Mouse (Mus musculus) limb, embryonic 13.5 days (tissue): ENCODE data around the gene C530008M17Rik. TPM values are rescaled to one million over a fixed set of nuclear protein-coding genes. Genes with fewer than 3 reads are reported as not detected.

ENCODE experiments used
- ATAC-seq: fragments of 200-750 bp; cut with Nextera tagmentation; 2 replicates; pipeline ENCODE4 v1.8.0; 2017; ENCODE audit warnings: low read depth, moderate number of reproducible peaks, moderate TSS enrichment; ENCODE audit not compliant: low FRiP score
- H3K27ac ChIP-seq: fragments of 300-500 bp; sonication (generic); 2 replicates; pipeline ENCODE4 v1.5.1; 2015; ENCODE audit warnings: inconsistent platforms, mild to moderate bottlenecking, moderate library complexity
- H3K27me3 ChIP-seq: fragments of 300-500 bp; sonication (generic); 2 replicates; pipeline ENCODE4 v1.6.1; 2015; ENCODE audit warnings: mild to moderate bottlenecking, inconsistent platforms
- H3K36me3 ChIP-seq: fragments of 300-500 bp; sonication (generic); 2 replicates; pipeline ENCODE4 v1.6.1; 2015; ENCODE audit warnings: inconsistent platforms, mild to moderate bottlenecking, moderate library complexity
- H3K4me1 ChIP-seq: fragments of 300-500 bp; sonication (generic); 2 replicates; pipeline ENCODE4 v1.6.1; 2015; ENCODE audit warnings: inconsistent platforms
- H3K4me2 ChIP-seq: fragments of 300-500 bp; sonication (generic); replicated peaks from 2 replicates; pipeline ENCODE4 v1.6.1; 2015; ENCODE audit warnings: inconsistent platforms, mild to moderate bottlenecking, moderate library complexity
- H3K4me3 ChIP-seq: fragments of 300-500 bp; sonication (generic); 2 replicates; pipeline ENCODE4 v1.5.1; 2015; ENCODE audit warnings: moderate library complexity, mild to moderate bottlenecking, inconsistent platforms
- H3K9ac ChIP-seq: fragments of 300-500 bp; sonication (generic); 2 replicates; pipeline ENCODE4 v1.6.1; 2015; ENCODE audit warnings: mild to moderate bottlenecking, inconsistent platforms
- H3K9me3 ChIP-seq: fragments of 300-500 bp; sonication (generic); 2 replicates; pipeline ENCODE4 v1.6.1; 2016; ENCODE audit warnings: inconsistent platforms
- WGBS: fragments of 180-500 bp; shearing (Covaris S2); methylation state at CpG from one replicate; pipeline ENCODE4 v1.1.7; 2015; 5-methylcytosine and 5-hydroxymethylcytosine counted together
- polyA plus RNA-seq: library from polyadenylated mRNA; unstranded; fragments of >200 nt; fragmentation: Nextera tagmentation; extraction: Ambion mirVana; gene quantifications from 2 replicates; pipeline ENCODE4 v1.2.1, GENCODE M21; 2015

The C530008M17Rik gene
- polyA plus RNA-seq, 1 experiment from 2014 or later, result 24.2 TPM

GRCm38 (mm10) chr5:76763731-76764130 is 107.4 kb downstream of the C530008M17Rik start:
- Histone ChIP-seq H3K4me2 (peak overlapping the region; percentile 30; the same call in 1 of the 2 replicates), H3K4me3 (no peak overlapping the region), H3K4me1 (peaks cover 30% of the 10 kb centered on the region), H3K36me3 (peaks cover 20% of the 10 kb centered on the region), H3K27ac (peak overlapping the region; percentile 58; the same call in 1 of the 2 replicates), H3K9ac (no peak overlapping the region), H3K9me3 (no peaks in the 10 kb centered on the region), H3K27me3 (no peaks in the 10 kb centered on the region)
- no peak for ATAC-seq
- 53% methylated on average over 6 of the region's 6 CpGs for WGBS

- Histone ChIP-seq H3K4me3 (no peak overlapping the region), H3K36me3 (peaks cover 26% of the 10 kb centered on the region), H3K27ac (no peak overlapping the region), H3K9ac (no peak overlapping the region), H3K27me3 (no peaks in the 10 kb centered on the region), H3K4me1 (peaks cover 5% of the 10 kb centered on the region), H3K9me3 (no peaks in the 10 kb centered on the region), H3K4me2 (no peak overlapping the region)
- 75% methylated on average over 3 of the region's 3 CpGs for WGBS
- ATAC-seq, result no peak
Observed at GRCm38 (mm10) chr5:76769014-76769413, 112.7 kb downstream of the C530008M17Rik start.

GRCm38 (mm10) chr5:76769572-76769971 is 113.3 kb downstream of the C530008M17Rik start:
- no peak overlapping the region for H3K27ac ChIP-seq
- no peaks in the 10 kb centered on the region for H3K4me1 ChIP-seq
- no peak overlapping the region for H3K4me2 ChIP-seq
- H3K9ac ChIP-seq, result no peak overlapping the region
- H3K9me3 ChIP-seq, result no peaks in the 10 kb centered on the region
- no peak for ATAC-seq
- H3K4me3 ChIP-seq, result no peak overlapping the region
- no peaks in the 10 kb centered on the region for H3K27me3 ChIP-seq
- WGBS, result 88% methylated on average over 15 of the region's 15 CpGs
- H3K36me3 ChIP-seq, result peaks cover 26% of the 10 kb centered on the region

- Histone ChIP-seq H3K27me3 (no peaks in the 10 kb centered on the region), H3K4me3 (no peak overlapping the region), H3K4me2 (no peak overlapping the region), H3K4me1 (no peaks in the 10 kb centered on the region), H3K9ac (no peak overlapping the region), H3K9me3 (no peaks in the 10 kb centered on the region), H3K27ac (no peak overlapping the region), H3K36me3 (peaks cover 13% of the 10 kb centered on the region; the same call in 1 of the 2 replicates)
- no peak for ATAC-seq
- 83% methylated on average over 5 of the region's 5 CpGs for WGBS
Observed at GRCm38 (mm10) chr5:76771371-76771770, 115.1 kb downstream of the C530008M17Rik start.

GRCm38 (mm10) chr5:76772831-76773230 is 116.5 kb downstream of the C530008M17Rik start:
- H3K9me3 ChIP-seq, result no peaks in the 10 kb centered on the region
- no peaks in the 10 kb centered on the region for H3K27me3 ChIP-seq
- no peak overlapping the region for H3K9ac ChIP-seq
- no peak overlapping the region for H3K4me2 ChIP-seq
- WGBS, result 63% methylated on average over 4 of the region's 4 CpGs
- no peak overlapping the region for H3K27ac ChIP-seq
- no peak for ATAC-seq
- H3K4me1 ChIP-seq, result no peaks in the 10 kb centered on the region
- H3K4me3 ChIP-seq, result no peak overlapping the region
- H3K36me3 ChIP-seq, result peaks cover 9% of the 10 kb centered on the region; the same call in 1 of the 2 replicates

GRCm38 (mm10) chr5:76773492-76774158 is 117.3 kb downstream of the C530008M17Rik start:
- 70% methylated on average over 9 of the region's 9 CpGs for whole genome bisulfite sequencing
- Histone ChIP-seq H3K9me3 (no peaks in the 10 kb centered on the region), H3K36me3 (peaks cover 9% of the 10 kb centered on the region; the same call in 1 of the 2 replicates), H3K27me3 (no peaks in the 10 kb centered on the region), H3K4me1 (no peaks in the 10 kb centered on the region), H3K9ac (no peak overlapping the region), H3K4me2 (no peak overlapping the region), H3K27ac (no peak overlapping the region), H3K4me3 (no peak overlapping the region)
- no peak for ATAC-seq

GRCm38 (mm10) chr5:76779094-76779615 is 122.8 kb downstream of the C530008M17Rik start:
- Histone ChIP-seq H3K9ac (no peak overlapping the region), H3K27ac (no peak overlapping the region), H3K4me2 (no peak overlapping the region), H3K36me3 (no peaks in the 10 kb centered on the region), H3K9me3 (no peaks in the 10 kb centered on the region), H3K4me1 (peaks cover 9% of the 10 kb centered on the region), H3K27me3 (no peaks in the 10 kb centered on the region), H3K4me3 (no peak overlapping the region)
- no peak for ATAC-seq
- 51% methylated on average over 14 of the region's 14 CpGs for WGBS

GRCm38 (mm10) chr5:76781943-76782342 is 125.6 kb downstream of the C530008M17Rik start:
- WGBS, result 86% methylated on average over 13 of the region's 13 CpGs
- Histone ChIP-seq H3K9ac (no peak overlapping the region), H3K36me3 (no peaks in the 10 kb centered on the region), H3K4me1 (peaks cover 9% of the 10 kb centered on the region), H3K4me2 (no peak overlapping the region), H3K27me3 (no peaks in the 10 kb centered on the region), H3K4me3 (no peak overlapping the region), H3K27ac (no peak overlapping the region; the same call in 1 of the 2 replicates), H3K9me3 (no peaks in the 10 kb centered on the region)
- no peak for ATAC-seq

GRCm38 (mm10) chr5:76782414-76783103 is 126.2 kb downstream of the C530008M17Rik start:
- no peak overlapping the region for H3K4me3 ChIP-seq
- peaks cover 9% of the 10 kb centered on the region for H3K4me1 ChIP-seq
- no peak overlapping the region; the same call in 1 of the 2 replicates for H3K27ac ChIP-seq
- WGBS, result 66% methylated on average over 7 of the region's 7 CpGs
- no peak overlapping the region for H3K4me2 ChIP-seq
- H3K36me3 ChIP-seq, result no peaks in the 10 kb centered on the region
- H3K27me3 ChIP-seq, result no peaks in the 10 kb centered on the region
- H3K9ac ChIP-seq, result no peak overlapping the region
- no peaks in the 10 kb centered on the region for H3K9me3 ChIP-seq
- ATAC-seq, result peak; percentile 71; the same call in 1 of the 2 replicates

GRCm38 (mm10) chr5:76783104-76783441 is 126.8 kb downstream of the C530008M17Rik start:
- Histone ChIP-seq H3K4me1 (peaks cover 9% of the 10 kb centered on the region), H3K27ac (no peak overlapping the region), H3K9ac (no peak overlapping the region), H3K27me3 (no peaks in the 10 kb centered on the region), H3K36me3 (peaks cover under 1% of the 10 kb centered on the region), H3K9me3 (no peaks in the 10 kb centered on the region), H3K4me3 (no peak overlapping the region), H3K4me2 (no peak overlapping the region)
- 77% methylated on average over 8 of the region's 8 CpGs for WGBS
- ATAC-seq, result no peak

GRCm38 (mm10) chr5:76784151-76784723 is 127.9 kb downstream of the C530008M17Rik start:
- peaks cover 6% of the 10 kb centered on the region for H3K36me3 ChIP-seq
- H3K27me3 ChIP-seq, result no peaks in the 10 kb centered on the region
- no peak overlapping the region; the same call in 1 of the 2 replicates for H3K27ac ChIP-seq
- no peak for ATAC-seq
- no peaks in the 10 kb centered on the region for H3K9me3 ChIP-seq
- H3K4me1 ChIP-seq, result peaks cover 5% of the 10 kb centered on the region
- no peak overlapping the region for H3K4me3 ChIP-seq
- WGBS, result 80% methylated on average over 7 of the region's 7 CpGs
- H3K4me2 ChIP-seq, result no peak overlapping the region
- no peak overlapping the region for H3K9ac ChIP-seq

GRCm38 (mm10) chr5:76785013-76785412 is 128.7 kb downstream of the C530008M17Rik start:
- H3K27me3 ChIP-seq, result no peaks in the 10 kb centered on the region
- H3K9me3 ChIP-seq, result no peaks in the 10 kb centered on the region
- no peak overlapping the region for H3K27ac ChIP-seq
- 82% methylated on average over 6 of the region's 6 CpGs for WGBS
- no peak overlapping the region for H3K4me2 ChIP-seq
- H3K36me3 ChIP-seq, result peaks cover 12% of the 10 kb centered on the region
- H3K4me3 ChIP-seq, result no peak overlapping the region
- H3K4me1 ChIP-seq, result peaks cover 4% of the 10 kb centered on the region; the same call in 1 of the 2 replicates
- H3K9ac ChIP-seq, result no peak overlapping the region
- no peak for ATAC-seq
